8 mouse cellular contexts compared by ENCODE assay signal in the genomic region with DNA sequence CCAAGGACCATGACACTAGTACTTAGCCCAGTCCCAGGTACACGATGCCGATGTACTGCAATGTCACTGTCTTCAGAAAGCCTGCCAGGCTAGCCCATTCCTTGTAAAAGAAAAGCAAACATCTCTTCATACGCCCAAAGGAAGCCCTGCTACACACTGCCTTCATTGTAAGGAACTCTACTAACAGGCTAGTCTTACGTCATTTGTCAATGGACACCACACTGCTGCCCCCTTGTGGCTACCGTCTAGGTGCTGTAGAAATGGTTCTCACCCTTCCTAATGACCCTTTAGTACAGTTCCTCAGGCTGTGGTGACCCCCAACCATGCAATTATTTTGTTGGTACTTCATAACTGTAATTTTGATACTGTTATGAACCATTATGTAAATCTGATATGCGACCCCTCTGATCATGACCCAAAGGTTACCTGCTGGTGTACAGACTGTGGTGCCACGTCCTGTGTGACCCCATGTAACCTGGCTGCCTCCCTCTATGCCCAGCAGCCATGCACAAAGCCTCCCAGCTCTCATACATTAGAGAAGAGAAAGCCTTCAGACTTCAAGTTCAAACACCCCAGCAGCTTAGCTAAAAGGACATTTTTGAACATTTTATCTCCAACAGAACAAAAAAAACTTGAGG. TPM values are rescaled to one million over a fixed set of nuclear protein-coding genes. Genes with fewer than 3 reads are reported as not detected.
DNase-seq lines count a peak whose midpoint lies in the region; ATAC-seq lines count a peak whose summit lies in the region.

No protein-coding gene starts in this region.

- H3K4me1 ChIP-seq in limb, embryonic 11.5 days (ENCODE audit: control insufficient read depth, insufficient read depth, low read length): no peaks in the 10 kb centered on the region
- H3K4me1 ChIP-seq in midbrain, embryonic 15.5 days: no peaks in the 10 kb centered on the region

- peaks cover 48% of the 10 kb centered on the region; the same call in 1 of the 2 replicates for H3K36me3 ChIP-seq in limb, embryonic 11.5 days (ENCODE audit: control insufficient read depth, insufficient read depth, low read length)
- peaks cover 71% of the 10 kb centered on the region for H3K36me3 ChIP-seq in midbrain, embryonic 15.5 days (replicated peaks)

- no peak overlapping the region for H3K4me3 ChIP-seq in limb, embryonic 11.5 days (ENCODE audit: low read depth, low read length)
- no peak overlapping the region for H3K4me3 ChIP-seq in midbrain, embryonic 15.5 days

- H3K4me2 ChIP-seq in limb, embryonic 11.5 days (ENCODE audit: low read depth, severe bottlenecking): no peak overlapping the region
- H3K4me2 ChIP-seq in midbrain, embryonic 15.5 days: no peak overlapping the region

- DNase-seq in ovary, postnatal 10 days (ENCODE audit: low spot score): peak; percentile 31
- no peak for DNase-seq in ovary, adult 18-20 months (ENCODE audit: low spot score)
- peak; percentile 51 for DNase-seq in cerebellum, adult 9-11 months
- peak; percentile 69 to 73 for DNase-seq in frontal cortex, postnatal 25 days (ENCODE audit: low spot score in 2 of 2)
- DNase-seq in kidney, adult 11 months: peak; percentile 64
- DNase-seq in limb, embryonic 11.5 days (ENCODE audit: low spot score): peak; percentile 89
- DNase-seq in spleen, postnatal 36 days (ENCODE audit: low spot score in 2 of 2): peak; percentile 52 to 62

- ATAC-seq in limb, embryonic 11.5 days (ENCODE audit: insufficient number of reproducible peaks, low FRiP score, low TSS enrichment, low read depth): no peak
- peak; percentile 75 for ATAC-seq in midbrain, embryonic 15.5 days (replicated peaks)

- 71% methylated on average over 7 of the region's 7 CpGs for WGBS in limb, embryonic 11.5 days
- 62% methylated on average over 7 of the region's 7 CpGs for WGBS in midbrain, embryonic 15.5 days

- no peak overlapping the region for H3K27ac ChIP-seq in limb, embryonic 11.5 days (replicated peaks; ENCODE audit: low read depth, low read length)
- H3K27ac ChIP-seq in midbrain, embryonic 15.5 days: no peak overlapping the region

- H3K9me3 ChIP-seq in limb, embryonic 11.5 days (ENCODE audit: control insufficient read depth, low read length): no peaks in the 10 kb centered on the region
- no peaks in the 10 kb centered on the region for H3K9me3 ChIP-seq in midbrain, embryonic 15.5 days

- no peak overlapping the region for H3K9ac ChIP-seq in limb, embryonic 11.5 days (ENCODE audit: low read length)
- H3K9ac ChIP-seq in midbrain, embryonic 15.5 days: no peak overlapping the region

- H3K27me3 ChIP-seq in limb, embryonic 11.5 days (ENCODE audit: control insufficient read depth, insufficient read depth, low read length): no peaks in the 10 kb centered on the region
- H3K27me3 ChIP-seq in midbrain, embryonic 15.5 days (replicated peaks): no peaks in the 10 kb centered on the region

RNA-seq across cellular contexts. Expression of a gene that starts 14.3 kb away (rescaled TPM):
- 1.1 and 1.5 TPM in 2 replicates for polyA plus RNA-seq in limb, embryonic 11.5 days (2014; fragmentation: Nextera tagmentation; extraction: Ambion mirVana)
- polyA plus RNA-seq in midbrain, embryonic 15.5 days (2015; fragmentation: Nextera tagmentation; extraction: Ambion mirVana): 0.27 and 0.56 TPM in 2 replicates

RNA-seq across cellular contexts. Expression of a gene that starts 18.0 kb away (rescaled TPM):
- polyA plus RNA-seq in limb, embryonic 11.5 days (2014; fragmentation: Nextera tagmentation; extraction: Ambion mirVana): 178 and 189 TPM in 2 replicates
- 150 and 152 TPM in 2 replicates for polyA plus RNA-seq in midbrain, embryonic 15.5 days (2015; fragmentation: Nextera tagmentation; extraction: Ambion mirVana)

RNA-seq across cellular contexts. Expression of a gene that starts 29.8 kb away (rescaled TPM):
- polyA plus RNA-seq in limb, embryonic 11.5 days (2014; fragmentation: Nextera tagmentation; extraction: Ambion mirVana): 0.25 and 0.44 TPM in 2 replicates
- 0.09 and 0.10 TPM in 2 replicates for polyA plus RNA-seq in midbrain, embryonic 15.5 days (2015; fragmentation: Nextera tagmentation; extraction: Ambion mirVana)

RNA-seq across cellular contexts. Expression of a gene that starts 33.3 kb away (rescaled TPM):
- 99.8 and 101 TPM in 2 replicates for polyA plus RNA-seq in limb, embryonic 11.5 days (2014; fragmentation: Nextera tagmentation; extraction: Ambion mirVana)
- polyA plus RNA-seq in midbrain, embryonic 15.5 days (2015; fragmentation: Nextera tagmentation; extraction: Ambion mirVana): 192 and 212 TPM in 2 replicates

RNA-seq across cellular contexts. Expression of a gene that starts 58.7 kb away (rescaled TPM):
- polyA plus RNA-seq in limb, embryonic 11.5 days (2014; fragmentation: Nextera tagmentation; extraction: Ambion mirVana): 0.05 TPM in 1 of 2 replicates, not detected in the other
- 0.08 and 0.13 TPM in 2 replicates for polyA plus RNA-seq in midbrain, embryonic 15.5 days (2015; fragmentation: Nextera tagmentation; extraction: Ambion mirVana)
